Mouse (Mus musculus) right cerebral cortex, adult 18-20 months (tissue): ENCODE results near the gene Trim9.

ENCODE experiments used
- DNase-seq: peaks from one replicate; pipeline ENCODE4 v3.0.0; 2022; ENCODE audit warnings: mixed read lengths

Gene Trim9

DNA sequence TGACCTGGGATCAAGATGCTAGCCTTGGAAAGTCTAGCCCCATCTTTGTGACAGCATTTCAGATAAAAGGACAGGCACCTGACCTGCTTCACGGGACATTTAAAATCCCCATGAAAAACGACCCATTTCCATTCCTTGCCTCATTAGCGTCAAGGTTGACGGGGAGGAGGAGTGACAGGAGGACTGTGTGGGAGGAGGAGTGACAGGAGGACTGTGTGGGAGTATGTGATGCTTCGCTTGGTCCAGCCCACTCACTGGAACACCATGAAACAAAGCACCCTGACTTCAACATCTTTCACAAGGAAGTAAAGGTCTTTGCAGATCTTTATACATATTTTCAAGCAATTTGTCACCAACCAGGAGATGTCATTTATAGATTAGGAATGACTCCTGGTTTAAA is 139.2 kb downstream of the Trim9 start:
- no peak for DNase-seq

DNA sequence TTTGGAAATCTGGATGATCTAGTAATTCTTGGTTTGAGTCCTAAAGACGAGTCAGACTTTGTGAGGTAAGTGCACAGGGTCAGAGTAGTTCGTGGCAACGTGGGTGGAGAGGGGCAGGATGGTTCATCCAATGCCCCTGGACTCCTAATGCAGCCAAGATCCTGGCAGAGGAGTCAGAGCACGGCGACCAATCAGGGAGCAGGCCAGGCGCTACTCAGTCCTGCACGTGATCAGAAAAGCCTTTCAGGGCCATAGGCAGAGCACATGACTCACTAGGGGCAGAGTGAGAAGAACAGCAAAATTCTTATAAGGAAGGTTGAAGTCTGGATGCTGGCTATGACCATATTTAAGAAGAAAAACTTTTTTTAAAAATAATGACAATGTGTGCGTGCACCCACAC is 143.0 kb downstream of the Trim9 start:
- no peak for DNase-seq

GRCm38 (mm10) chr12:70201926-70202529 is 145.4 kb downstream of the Trim9 start:
- DNase-seq = no peak

DNA sequence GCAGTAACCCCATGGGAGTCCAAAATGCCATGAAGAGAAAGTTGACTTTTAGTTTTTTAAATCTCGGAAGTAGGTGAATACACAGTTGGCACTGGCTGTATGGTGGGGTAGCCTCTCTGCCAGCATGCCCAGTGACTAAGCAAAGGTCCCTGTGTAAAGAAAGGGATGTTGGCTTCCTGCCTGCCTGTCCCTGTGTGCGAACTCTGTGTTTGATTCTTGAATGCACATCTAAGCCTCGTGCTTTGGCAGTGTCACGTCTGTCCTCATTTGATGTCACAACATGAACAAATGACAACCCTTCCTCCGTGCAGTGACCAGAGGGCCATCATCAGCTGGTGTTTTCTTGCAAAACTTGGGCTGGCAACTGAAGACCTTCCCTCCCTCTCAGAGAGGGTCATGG is 151.1 kb downstream of the Trim9 start:
- no peak for DNase-seq

GRCm38 (mm10) chr12:70195426-70195825 is 152.0 kb downstream of the Trim9 start:
- no peak for DNase-seq
